Mouse (Mus musculus) right cerebral cortex, adult 18-20 months (tissue): ENCODE measurements at regions not wholly inside any gene's neighbourhood (a gene's known extent, or its start where the extent isn't known, plus 50 kb on each side); places are given as distances from the start of the nearest gene placed in this dataset.

ENCODE experiments used
- DNase-seq: peaks from one replicate; pipeline ENCODE4 v3.0.0; 2022; ENCODE audit warnings: mixed read lengths

DNA sequence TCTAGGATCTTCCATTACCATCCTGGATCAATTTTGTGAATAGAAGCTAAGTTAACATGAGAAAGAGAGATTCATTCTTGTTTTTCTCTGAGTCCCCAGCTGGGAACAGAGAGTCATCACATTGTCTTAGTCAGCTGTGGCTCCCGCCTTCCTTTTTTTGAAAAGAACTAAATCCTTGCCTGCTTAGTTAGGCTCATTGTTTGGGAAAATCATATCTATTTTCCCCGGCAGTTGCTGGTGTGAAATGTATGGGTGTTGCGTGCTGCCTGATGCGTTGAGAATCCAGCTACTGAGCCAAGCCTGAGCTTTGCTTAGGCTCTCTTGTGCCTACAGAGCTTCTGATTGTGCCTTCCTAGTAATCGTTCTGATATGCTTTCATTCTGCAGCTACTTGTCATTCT, 66.3 kb downstream of the Fam50b start:
- peak; percentile 8 for DNase-seq

DNA sequence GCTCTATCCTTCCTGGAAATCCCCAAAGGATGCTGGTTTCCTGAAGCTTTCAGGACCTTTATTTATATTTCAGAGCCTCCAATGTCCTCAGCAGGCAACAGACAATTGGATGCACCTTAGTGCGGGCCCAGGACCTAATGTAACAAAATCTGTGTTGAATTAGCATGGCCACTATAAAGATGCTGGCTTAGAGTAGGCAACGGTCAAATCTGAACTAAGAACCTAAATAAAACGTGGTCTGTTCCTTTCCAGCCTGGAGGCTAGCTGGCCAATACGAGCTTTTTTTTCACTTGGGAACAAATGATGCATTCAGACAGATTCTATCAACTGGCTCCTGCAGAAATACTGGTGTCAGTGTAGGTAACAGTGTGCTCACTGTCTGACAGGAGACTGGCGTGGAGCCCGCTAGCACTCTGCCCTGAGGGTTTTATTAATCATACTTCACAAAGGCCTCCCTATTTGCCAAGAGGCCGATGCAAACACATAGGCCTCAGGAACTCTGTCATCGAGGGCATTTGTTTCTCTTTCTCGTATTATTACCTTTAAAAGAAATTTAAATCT, 68.5 kb upstream of the Prpf4b start:
- no peak for DNase-seq

DNA sequence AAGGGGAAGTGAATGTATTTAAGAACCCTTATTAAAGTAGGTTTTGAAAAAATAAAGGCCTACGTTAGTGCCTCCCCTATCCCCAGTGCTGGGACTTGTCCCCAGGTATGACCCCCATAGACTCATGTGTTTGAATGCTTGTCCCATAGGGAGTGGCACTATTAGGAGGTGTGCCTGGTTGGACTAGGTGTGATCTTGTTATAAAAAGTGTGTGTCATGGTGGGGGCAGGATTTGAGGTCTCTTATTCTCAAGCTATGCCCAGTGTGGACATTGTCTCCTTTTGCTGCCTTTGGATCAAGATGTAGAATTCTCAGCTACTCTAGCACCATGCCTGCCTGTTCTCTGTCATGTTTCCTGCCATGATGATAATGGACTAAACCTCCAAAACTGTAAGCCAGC, 65.6 kb upstream of the Prpf4b start:
- no peak for DNase-seq

DNA sequence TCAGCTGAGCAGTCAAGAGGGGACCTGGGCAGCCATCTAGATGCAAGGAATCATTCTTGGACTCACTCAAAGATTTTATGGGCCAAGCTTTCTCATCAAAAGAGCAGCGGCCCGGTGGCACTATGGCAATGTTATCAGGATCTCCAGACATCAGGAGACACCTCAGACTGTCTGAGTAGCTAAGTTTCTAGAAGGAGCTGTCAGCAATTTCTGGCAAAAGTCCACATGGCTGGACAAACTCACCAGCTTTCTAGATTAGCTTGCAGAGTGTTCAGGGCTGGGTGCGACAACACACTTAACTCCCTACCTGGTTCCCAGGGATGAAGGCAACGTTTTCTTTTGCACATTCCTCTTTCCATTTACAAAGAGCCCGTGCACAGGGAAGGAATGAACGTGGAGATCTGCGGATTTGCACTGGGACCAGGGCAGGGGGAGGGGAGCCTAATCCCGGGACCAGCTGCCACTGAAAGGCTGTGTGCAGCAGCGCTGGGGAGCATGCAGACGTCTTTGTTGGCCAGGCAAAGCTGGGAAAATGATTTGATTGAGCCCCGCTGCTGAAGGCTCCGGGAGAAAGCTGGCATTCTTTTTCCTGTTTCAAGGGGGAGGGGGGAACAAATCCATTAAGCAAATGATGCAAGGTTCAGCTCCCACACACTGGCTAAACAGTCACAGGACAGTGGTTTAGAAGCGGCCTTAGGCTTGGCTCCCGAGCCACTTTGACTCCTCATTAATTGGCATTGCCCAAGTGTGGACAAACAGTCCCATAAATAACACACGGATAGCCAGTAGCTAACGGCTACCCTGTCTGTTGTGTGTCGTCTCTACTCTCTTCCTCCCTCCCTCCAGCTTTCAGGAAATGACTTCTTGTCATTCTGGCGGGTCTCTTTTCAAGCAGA, 60.7 kb upstream of the Prpf4b start:
- peak; percentile 10 for DNase-seq

DNA sequence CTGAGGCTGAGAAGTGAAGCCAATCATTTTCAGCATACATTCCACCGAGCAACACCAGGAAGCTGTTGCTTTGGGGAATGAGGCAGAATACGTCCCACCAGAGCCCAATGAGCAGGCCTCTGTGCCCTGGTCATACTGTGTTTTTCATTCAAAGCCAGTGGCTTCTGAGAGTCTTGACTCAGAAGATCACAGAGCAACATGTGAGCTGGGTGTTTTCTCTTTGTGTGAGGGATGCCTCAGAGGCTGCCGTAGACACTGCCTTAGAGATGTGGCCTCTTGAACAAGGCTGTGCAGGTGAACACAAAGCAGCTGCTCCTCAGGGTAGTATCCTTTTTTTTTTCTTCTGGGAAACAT, 60.1 kb upstream of the Prpf4b start:
- no peak for DNase-seq

DNA sequence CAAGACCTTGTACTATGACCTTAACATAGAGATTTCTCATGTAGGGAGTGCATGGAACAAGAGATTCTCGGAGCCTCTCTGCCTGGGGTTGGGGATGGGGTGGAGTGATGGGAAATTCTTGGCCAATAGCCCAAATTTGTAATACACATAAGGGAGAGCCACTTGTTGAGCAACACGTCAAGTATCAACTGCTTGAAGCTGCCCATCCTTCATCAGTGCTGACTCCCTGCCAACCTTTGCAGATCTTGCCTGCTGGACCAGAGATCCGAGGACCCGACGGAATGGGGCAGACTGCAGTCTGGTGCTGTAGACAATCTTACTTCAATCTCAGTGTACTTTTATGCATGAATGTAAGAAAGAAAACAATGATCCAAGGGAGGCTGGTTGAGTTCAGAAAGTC, 56.9 kb upstream of the Prpf4b start:
- DNase-seq: no peak

DNA sequence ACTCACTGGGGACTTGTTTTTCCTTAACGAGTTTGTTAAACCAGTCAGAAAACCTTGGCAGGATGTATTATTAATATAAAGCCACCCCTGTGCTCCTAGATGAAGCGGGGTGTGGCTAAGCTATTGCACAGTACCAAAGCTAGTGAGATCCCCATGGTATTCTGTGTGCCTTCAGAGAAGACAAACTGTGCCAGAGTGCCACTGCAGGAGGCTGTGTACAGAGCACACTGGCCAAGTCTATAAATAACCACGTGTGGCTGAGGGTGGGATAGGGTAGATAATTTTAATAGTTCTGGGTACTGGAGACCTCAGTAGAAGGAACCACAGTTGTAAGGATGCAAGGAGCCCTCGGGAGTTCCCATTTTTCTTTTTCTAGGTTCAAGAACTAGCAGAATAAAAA, 54.7 kb upstream of the Prpf4b start:
- no peak for DNase-seq

DNA sequence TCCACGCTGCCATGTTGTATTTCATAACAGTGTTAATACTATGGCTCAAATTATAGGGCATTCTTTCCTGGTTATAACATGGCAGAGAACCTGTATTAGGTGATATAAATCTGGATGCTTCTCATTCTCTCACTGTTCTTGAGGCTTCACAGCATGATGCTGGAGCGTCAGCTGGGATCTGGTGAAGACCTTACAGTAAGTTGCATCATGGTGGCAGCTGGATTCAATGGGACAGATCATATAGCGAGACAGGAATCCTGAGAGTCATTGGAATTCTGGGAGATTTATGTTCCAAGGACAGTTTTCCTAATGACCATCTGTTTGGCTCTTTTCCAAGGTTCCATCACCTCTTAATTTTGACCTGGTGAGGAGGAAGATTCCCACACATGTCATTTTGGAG, 53.2 kb upstream of the Prpf4b start:
- no peak for DNase-seq

DNA sequence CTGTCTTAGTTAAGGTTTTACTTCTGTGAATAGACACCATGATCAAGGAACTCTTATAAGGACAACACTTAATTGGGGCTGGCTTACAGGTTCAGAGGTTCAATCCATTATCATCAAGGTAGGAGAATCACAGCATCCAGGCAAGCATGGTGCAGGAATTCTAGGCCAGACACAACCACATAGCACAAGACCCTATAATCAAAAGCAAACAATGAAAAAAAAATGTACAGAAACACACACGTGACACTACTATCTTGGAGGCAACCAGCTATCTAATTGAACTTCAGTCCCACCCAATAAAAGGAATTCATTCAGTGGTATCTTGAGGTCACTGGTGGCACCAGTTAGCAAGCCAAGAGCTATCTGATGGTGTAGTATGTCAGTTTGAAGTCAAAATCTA, 50.9 kb upstream of the Prpf4b start:
- DNase-seq: no peak
